Mouse (Mus musculus) kidney, postnatal 10 days (tissue): ENCODE measurements at regions not wholly inside any gene's neighbourhood (a gene's known extent, or its start where the extent isn't known, plus 50 kb on each side); places are given as distances from the start of the nearest gene placed in this dataset.

Experiments
- DNase-seq: peaks from one replicate; pipeline ENCODE4 v3.0.0; 2021; ENCODE audit warnings: mixed read lengths

DNA sequence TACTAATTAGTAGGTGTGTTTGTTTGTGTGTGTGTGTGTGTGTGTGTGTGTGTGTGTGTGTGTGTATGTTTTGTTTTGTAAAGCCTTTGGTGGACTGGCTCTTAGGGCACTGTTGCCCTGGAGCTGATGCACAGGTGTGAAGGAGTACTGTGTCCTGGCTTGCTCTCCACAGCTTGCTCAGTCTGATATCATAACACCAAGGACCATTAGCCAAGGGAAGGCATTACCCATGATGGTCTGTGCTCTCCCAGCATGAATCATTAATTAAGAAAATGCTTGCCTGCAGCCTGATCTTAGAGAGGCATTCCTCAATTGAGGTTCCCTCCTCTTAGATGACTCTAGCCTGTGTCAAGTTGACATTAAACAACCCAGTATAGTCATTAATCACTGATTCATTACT, 54.7 kb downstream of the Spry2 start:
- no peak for DNase-seq

DNA sequence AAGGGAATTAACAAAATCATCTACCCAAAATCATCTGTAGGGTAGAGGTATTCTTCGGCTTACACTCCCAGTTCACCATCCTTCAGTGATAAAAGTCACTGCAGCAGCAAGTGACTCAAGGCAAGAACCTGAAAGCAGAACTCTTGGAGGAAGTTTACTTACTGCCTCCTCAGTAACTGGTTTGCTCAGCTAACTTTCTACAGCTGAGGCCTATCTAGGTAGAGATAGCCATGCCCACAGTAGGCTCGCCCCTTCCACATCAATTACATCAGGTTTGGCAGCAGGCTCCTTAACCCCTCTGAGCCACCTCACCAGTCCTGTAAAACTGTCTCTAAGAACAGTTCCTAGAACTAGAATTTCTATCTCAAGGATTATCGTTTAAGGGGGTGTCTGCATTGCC, 59.1 kb downstream of the Spry2 start:
- no peak for DNase-seq

DNA sequence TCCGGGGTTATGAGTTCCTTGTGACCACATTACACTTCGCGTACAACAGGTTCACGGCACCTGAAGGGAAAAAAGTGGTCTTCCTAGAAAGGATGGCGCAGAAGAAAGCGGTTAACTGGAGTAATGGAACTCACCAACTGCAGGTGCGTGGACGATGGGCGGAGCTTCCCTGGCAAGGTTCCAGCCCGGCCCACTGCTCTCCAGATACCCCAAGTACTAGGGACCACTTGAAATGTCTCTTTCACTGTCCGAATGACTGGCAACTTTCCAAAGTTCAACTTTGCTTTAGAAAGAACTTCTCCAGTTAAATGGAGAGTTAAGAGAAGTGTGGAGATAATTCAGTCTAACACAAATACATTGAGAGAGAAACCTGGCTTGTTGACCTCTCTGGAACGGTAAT, 65.9 kb downstream of the Spry2 start:
- no peak for DNase-seq

DNA sequence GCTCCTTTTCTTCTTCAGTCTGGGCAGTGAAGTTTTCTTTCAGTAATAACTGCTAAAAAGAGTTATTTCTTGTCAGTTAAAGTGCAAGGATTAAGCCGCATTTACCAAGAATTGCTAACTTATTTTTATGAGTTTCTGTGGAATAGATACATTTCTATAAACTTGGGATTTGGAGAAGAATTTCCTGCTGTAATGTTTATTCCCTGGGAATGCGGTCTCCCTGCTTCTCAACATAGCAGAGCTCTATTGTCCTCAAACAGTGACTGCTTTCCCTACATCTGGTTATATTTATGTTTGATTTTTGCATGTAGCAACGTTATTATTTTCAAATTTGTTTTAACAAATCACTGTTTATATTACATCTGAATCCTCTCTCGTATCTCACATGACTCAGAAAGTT, 66.3 kb downstream of the Spry2 start:
- DNase-seq: no peak

DNA sequence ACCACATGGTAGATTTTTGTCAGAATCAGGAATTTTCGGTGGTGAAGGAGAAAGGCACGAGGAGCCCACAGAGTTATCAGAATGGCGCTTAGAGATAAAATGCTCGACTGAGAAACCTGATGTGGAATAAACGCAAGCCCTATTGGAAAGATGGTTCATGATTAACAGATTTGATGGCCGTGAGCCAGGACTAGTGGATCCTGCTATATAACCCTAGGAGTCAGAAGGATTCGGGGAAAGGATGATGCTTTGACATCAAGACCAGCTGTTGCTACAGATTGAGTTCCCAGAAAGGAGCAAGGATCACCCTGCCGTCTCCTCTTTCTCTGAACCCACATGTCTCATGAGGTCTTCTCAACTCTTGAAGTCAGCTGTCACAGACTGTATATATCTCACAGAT, 73.5 kb downstream of the Spry2 start:
- peak; percentile 28 for DNase-seq

DNA sequence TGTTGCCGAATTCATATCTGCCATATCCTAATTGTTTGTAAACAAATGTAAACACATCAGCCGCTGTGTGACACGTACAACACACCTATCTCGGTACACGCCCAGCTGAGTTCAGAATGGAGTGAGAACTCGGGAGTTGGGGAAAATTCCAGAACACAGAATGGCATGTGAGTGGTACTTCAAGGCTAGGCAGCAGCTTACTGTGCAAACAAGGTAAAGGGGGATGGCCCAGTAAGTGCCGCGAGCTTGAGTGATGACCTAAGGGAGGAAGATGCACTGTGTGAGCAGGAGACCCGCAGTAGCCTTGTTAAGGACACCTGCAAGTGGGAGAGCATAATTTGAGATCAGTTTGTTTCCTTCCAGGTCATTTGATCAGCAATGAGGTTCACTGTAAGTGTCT, 74.0 kb downstream of the Spry2 start:
- no peak for DNase-seq

DNA sequence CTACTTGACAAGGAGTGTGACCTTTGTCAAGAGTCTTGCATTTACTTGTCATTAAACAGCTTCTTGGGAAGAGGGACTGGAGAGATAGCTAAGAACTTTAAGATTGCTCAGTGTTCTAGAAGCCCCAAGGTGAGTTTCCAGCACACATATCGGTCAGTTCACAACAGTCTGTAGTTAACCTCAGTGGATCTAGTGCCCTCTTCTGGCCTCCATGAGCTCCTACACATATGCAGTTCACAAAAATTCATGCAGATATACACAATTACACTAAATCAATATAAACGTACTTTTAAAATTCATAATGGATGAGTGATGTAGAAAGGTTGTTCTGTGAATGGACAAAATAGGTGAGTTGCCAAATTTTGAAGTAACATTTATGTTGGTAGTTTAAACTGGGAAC, 77.1 kb downstream of the Spry2 start:
- DNase-seq: no peak

DNA sequence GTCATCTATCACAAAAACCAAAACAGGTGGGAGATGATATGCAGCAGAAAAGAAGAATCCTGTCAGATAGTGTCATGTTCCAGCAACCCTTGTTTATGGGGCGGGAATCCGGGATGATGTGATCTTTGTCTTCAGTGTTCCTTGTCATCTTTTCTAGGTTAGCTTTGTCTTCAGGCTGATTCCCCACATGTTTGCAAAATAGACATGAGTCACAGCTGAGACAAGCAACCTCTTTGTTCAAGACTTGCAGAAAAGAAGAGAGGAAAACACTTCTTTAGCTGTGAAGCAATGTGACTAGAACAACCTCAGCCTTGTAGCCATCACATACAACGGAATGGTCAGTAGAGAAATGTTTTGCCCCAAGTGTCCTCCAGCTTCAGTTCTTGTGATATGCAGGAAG, 77.8 kb downstream of the Spry2 start:
- no peak for DNase-seq

DNA sequence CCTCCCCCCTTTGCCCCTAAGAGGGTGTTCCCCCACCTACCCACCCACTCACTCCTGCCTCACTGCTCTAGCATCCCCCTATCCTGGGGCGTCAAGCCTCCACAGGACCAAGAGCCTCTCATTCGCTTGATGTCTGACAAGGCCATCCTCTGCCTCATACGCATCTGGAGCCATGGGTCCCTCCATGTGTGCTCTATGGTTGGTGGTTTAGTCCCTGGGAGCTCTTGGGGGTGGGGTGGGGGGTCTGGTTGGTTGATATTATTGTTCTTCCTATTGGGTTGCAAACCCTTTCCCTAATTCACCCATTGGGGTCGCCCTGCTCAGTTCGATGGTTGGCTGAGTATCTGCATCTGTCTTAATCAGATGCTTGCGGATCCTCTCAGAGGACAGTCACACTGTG, 79.1 kb downstream of the Spry2 start:
- no peak for DNase-seq

DNA sequence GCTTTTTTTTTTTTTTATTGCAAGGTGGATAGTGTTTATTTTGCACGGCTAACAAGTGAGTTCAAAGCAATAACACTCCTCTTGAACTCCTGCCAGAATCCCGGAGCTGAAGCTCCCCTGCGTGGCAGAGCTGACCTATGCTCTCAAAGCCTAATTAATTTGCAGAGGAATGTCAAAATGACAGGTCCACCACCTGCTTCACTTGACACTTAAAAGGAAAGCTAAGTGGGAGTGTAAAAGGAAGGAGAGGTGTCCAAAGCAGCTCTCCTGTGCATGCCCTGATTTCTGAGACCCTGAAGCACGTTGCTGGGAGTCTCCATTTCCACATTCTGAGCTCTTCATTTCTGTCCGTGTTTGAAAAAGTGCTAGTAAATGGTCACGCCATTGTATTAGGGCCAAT, 80.8 kb downstream of the Spry2 start:
- DNase-seq: peak; percentile 61

DNA sequence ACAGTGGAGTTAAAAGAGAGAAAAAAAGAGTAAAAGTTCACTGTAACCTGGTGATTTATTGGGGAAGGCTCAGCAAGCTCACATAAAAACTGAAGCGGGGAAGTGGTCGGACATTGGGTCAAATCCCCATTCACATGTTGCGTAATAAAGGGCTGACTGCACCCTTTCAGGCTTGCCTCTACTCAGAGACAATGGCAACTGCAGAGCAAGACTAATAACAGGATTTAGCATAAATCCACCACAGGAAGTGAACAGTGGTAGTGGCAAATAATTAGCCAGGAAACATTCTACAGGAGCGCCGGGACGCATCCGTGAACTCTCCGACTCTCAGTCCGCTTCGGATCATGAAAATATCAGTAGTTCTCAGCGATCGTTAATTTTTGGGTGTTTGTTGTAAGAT, 81.3 kb downstream of the Spry2 start:
- peak; percentile 35 for DNase-seq

DNA sequence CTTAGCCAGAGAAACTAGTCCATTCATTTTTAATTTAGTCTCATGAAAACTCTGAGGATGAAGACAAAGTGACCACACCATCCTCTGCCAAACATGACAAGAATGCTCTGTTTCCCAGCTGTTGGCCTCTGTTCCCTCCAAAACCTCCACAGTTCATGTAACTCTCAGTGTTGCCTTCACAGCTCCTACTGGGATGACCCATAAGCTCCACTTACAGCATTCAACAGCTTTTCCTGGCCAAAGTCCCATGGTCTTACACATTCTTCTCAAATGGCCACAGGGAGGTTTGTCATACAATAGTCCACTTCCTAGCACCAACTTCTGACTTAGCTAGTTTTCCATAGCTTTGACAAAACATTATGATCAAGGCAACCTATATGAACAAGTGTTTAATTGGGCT, 83.0 kb downstream of the Spry2 start:
- DNase-seq: no peak

DNA sequence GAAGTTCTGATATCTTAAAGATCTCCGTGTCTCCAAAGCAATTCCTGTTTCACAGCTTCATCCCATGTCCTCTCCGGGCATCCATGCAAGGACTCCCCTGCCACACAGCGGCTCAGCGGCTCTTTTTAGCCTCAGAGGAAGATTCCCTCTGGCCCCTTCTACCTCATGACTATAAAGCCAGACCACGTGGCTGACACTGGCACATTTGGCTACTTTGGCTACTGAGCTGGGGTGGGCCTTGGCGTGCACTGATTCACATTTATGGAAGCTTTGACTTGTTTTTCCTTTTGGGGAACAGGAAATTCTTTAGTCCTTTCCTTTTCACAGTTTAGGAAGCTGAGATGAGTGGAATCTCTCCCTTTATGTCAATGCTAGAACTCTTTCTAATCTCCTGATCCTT, 83.5 kb downstream of the Spry2 start:
- no peak for DNase-seq

DNA sequence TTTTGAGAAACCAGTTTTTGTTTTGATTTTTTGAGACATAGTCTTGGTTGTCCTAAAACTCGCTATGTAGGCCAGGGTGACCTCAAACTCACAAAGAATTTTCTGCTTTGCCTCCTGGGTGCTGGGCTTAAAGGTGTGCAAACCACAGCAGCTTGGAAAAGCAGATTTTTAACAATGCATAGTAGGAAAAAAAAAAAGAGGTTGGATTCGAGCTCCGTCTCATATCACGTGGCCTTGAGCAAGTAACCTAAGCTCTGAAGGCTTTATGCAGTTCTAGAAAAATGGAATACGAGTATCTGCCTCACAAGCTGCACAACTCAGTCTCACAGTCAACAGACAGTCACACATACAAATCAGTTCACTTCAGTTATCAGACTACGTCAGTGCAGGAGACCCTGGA, 90.9 kb downstream of the Spry2 start:
- DNase-seq: no peak

DNA sequence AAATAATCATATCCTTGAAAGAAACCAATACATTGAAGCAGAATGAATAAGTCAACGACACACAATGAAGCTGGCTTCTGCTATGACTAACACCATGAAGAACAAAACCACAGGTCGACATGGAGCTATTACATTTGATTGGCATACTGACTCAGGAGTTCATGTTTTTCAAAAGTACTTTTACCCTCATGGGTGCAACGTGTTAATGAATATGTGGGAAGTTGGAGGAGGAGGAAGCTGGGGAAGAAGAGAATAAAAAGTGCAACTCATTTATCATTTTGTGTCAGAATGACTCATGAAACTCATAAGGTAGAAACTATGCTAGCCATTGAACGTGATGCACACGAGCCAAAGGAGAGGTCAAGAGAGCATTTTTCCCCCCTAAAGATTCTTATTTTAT, 91.3 kb downstream of the Spry2 start:
- DNase-seq: no peak

DNA sequence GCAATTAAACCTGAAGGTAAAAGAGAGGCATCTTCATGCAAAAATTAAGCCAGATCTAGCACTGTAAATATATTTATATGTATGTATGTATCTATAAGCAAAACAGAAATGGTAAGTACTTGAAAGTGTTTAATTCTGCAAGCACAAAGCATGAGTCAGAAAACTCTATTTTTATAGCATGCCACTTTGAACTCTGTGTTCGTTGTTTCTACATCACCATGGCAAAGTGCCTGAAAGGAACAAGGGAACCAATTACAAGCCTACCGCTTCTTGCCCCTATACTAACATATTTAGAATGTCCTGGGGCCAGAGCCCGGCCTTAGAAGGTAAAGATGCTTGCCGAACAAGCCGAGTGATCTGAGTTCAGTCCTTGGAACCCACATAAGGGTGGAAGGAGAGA, 91.9 kb downstream of the Spry2 start:
- no peak for DNase-seq

DNA sequence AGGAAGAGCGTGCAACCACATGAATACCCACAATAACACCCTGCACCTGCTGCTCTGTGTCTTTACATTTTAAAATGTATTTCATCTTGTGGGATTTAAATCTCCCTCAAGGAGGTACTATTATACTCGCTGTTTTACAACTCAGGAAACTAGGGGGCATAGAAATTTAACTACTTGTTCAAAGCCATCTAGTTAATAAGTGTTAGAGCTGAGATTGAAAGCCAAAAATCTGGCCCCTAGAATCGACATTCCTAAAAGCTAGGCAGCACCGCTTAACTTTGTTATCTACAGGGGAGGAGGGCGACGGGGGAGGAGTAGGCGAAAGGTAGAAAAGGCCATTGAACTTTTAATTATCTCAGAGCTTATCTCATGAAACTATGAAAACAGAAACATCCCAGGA, 93.3 kb downstream of the Spry2 start:
- DNase-seq: no peak

DNA sequence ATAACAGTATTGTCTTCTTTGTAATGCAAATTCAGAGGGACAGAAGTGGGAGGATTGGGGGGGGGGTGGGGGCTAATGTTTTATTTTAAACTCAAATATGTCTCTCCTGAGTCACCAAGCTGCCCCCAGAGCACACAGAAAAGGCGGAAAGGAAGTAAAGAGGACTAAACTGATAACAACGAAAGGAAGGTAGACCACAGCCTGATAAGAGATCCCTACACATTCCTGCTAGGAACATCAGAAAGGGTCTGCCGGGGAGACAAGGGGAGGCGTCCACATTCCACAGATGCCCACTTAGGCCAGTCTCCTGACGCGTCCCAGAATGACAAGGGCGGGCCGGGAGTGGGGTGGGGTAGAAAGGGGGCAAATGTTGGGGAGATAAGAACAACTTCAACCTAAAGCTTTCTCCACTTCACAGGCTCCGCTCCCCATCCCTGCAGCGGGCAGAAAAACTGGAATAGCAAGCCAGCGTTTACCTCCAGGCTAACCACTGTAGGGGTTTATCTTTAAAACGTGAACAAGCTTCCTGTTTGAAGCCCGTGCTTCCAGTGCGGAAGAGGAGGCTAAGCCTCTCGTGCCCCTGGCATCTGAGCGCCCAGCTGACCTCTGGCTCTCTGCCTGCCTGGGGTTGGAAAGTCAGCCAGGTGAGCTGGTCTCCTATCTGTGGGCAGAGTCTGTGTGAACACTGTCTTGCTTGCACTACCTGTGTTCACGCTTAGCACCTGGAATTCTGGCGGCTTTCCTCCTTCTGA, 93.9 kb downstream of the Spry2 start:
- peak; percentile 42 for DNase-seq

DNA sequence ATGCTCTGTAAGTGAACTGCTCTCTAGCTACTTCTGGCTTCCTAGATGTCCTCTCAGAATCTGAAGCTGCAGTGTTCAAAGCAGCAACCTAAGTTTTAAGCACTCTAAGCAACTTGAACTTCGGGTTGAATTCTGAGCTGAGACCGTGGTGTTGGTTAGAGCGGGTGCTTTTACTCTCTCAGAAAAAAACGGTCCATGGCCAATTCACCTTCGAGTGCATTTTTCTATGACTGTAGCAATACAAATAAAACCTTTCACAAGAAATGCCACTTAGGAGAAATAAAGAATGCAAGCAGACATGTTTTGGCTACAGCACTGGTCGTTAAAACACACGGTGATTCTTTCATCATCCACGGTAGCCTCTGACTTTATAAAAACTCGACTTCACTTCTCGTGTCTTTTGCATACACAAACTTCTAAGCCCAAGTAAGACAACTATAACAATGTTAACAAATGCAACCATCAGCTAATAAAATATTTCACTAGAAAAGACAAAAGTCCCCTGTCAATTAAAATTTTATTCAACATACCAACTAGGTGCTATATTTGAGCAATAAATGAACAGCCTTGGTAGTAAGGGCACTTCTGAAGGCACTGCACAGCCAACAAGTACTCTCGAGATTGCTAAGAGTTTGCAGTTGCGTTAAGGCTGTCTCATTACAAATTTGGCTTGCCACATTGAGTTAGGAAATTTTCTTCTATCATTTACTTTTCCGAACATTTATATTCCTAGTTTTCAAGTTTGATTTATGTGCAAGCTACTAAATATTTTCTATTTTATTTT, 96.3 kb downstream of the Spry2 start:
- DNase-seq: no peak

DNA sequence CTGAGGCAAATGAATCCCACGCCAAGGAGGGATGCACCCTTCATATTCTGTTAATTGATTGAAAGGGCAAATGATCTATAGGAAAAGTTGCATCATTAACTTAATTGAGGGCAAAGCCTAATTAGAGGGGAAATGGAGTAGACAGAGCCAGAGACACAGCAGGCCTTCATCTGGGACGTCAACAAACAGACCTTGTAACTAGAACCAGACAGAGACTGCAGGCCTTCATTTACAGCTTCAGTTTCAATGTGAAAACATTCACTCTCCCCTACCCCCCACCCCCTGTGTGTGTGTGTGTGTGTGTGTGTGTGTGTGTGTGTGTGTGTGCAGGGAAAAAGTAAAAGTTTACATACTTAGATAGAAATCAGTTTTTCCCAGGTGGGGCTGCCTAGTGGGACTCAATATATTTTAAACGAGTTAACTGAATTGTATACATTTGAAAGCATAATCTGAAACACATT, 97.2 kb downstream of the Spry2 start:
- DNase-seq: no peak

DNA sequence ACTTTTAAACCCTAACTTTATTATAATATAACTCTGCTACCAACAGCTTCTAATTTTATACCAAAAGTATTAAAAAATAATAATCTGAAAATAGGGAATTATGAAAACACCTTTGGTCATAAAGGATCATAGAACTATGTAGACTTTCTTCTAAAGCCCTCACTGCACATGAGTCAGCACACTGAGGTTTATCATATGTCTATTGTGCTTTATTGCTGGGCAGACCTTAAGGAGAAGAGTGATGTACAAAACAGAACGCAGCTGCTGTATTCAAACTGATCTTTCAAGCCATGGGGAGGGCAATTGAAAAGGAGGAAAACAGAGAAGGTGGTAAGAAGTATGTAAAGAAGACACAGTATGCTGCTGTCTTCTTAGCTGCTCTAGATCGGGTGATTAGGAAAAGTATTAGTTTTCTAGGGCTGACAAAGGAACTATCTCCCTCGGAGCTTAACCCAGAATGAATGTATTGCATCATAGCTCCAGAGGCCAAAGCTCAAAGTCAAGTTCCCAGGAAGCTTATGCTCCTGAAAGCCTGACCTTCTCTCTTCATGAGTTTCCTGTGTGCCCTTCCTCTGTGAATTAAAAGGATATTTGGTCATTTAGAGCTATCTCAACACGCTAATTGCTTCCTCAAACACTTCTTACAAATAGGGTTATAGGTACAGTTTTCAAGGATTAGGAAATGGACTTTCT, 103.5 kb downstream of the Spry2 start:
- DNase-seq: no peak

DNA sequence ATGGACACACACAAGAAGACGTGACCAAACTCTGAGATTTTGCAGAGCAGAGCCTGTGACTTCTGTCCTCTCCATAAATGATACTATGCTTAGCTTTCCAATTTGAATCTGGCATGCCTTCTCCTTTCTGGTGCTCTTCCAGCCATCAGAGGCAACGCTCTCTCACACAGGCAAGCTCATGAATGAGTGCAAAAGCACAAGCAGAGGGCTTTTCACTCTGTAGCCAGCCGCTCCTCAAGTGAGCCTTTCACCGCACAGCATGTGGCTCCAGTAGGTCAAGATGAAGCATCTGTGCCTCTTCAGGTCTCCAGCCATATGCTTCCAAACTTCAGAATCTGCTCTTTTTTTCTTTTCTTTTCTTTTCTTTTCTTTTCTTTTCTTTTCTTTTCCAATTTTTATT, 106.2 kb downstream of the Spry2 start:
- no peak for DNase-seq

DNA sequence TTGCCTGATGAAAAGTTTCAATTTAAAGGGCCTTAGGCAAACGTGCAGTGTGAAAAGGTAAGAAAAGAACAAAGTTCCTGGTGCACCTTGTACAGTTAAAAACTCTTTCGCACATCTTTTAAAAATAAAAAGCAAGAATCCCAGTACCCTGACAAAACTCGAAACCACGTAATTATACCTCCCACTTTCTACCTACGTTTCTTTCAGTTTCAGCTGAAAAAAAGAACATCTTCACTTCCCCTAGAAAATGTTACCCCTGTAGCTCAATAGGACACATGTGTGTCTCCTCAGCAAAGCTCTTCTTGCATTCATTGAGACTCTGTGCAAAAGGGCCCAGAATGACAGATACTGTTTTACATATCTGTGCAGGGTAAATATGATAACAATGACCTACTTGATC, 113.2 kb downstream of the Spry2 start:
- DNase-seq: no peak

DNA sequence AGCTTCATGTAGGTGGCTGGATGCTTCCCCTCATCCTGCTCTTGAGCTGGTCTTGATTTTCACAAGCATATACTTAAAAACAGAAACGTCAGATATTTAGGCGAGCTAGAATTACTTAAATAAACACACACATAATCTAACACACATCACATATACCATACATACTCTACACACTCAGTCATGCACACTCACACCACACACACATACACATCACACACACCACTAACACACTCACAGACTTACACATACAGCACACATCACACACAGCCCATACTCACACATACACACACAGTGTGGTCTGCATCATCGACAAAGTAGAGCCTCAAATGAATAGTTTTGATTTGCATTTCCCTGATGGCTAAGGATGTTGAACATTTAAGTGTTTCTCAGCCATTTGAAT, 116.9 kb downstream of the Spry2 start:
- DNase-seq: no peak
